In the genomic region with DNA sequence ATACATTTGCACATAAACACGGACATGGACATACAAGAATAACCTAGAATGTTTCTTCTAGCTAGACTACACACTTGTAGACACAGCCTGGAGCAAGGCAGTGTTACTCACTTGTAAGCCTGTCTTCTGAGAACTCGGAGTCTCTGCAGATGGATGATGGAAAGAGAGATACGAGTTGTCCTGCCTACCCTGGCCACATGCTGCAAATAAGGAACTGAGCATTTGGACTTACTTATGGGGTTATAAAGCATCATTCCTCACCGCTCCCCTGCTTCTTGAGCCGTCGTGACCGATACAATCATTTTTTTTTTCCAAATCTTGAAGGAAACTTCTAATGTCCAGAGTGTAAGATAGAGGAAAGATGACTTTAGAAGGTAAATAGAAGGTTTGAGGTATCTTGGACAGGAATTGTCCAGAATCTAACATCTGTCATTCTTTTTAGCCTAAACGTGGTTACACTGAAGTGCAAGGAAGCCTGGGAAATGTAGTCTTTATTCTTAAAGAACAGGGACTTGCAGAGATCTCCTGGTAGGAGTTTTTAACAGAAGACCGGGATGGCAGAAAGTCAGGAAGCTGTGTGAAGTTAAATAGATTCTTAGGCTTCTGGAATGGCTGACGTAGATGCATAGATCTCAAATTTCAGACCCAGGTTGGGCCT, we compare ENCODE assay signal across 25 mouse cellular contexts. TPM values are rescaled to one million over a fixed set of nuclear protein-coding genes. Genes with fewer than 3 reads are reported as not detected.
DNase-seq lines count a peak whose midpoint lies in the region; ATAC-seq and TF ChIP-seq lines count a peak whose summit lies in the region.
"Had no signal": no experiment of that assay in that cellular context is flagged by ENCODE, and none has a peak within 500 bp of the region (broad histone marks: within the 10 kb centered on the region; RNA-seq: fewer than 3 reads in every experiment).

No protein-coding gene starts in this region.

- no peaks in the 10 kb centered on the region for H3K9me3 ChIP-seq in kidney, postnatal 0 days (replicated peaks; ENCODE audit: low read length)
- H3K9me3 ChIP-seq in limb, embryonic 14.5 days (ENCODE audit: control insufficient read depth, low read length): no peaks in the 10 kb centered on the region
- H3K9me3 ChIP-seq in limb, embryonic 10.5 days (replicated peaks): no peaks in the 10 kb centered on the region
- no peaks in the 10 kb centered on the region for H3K9me3 ChIP-seq in MEL (replicated peaks; ENCODE audit: insufficient read depth, low read length)
- H3K9me3 ChIP-seq: embryonic facial prominence, embryonic 13.5 days; embryonic facial prominence, embryonic 15.5 days; forebrain, embryonic 10.5 days; forebrain, embryonic 12.5 days; G1E had no signal

- H3K9ac ChIP-seq in kidney, postnatal 0 days (ENCODE audit: low read depth, low read length): no peak overlapping the region
- H3K9ac ChIP-seq in limb, embryonic 14.5 days (ENCODE audit: low read depth, low read length, severe bottlenecking): no peak overlapping the region
- H3K9ac ChIP-seq in MEL (ENCODE audit: control insufficient read depth, low read depth, low read length, poor library complexity, severe bottlenecking): no peak overlapping the region
- H3K9ac ChIP-seq: embryonic facial prominence, embryonic 13.5 days; embryonic facial prominence, embryonic 15.5 days; forebrain, embryonic 12.5 days had no signal

- no peaks in the 10 kb centered on the region for H3K27me3 ChIP-seq in kidney, postnatal 0 days (ENCODE audit: insufficient read depth, low read length)
- no peaks in the 10 kb centered on the region for H3K27me3 ChIP-seq in kidney, adult 2 months (replicated peaks; ENCODE audit: control insufficient read depth, insufficient read depth, low read length)
- no peaks in the 10 kb centered on the region for H3K27me3 ChIP-seq in limb, embryonic 14.5 days (ENCODE audit: control insufficient read depth, insufficient read depth, low read length)
- H3K27me3 ChIP-seq in limb, embryonic 10.5 days (ENCODE audit: low read depth, poor library complexity, severe bottlenecking): no peaks in the 10 kb centered on the region
- no peaks in the 10 kb centered on the region for H3K27me3 ChIP-seq in MEL (ENCODE audit: control insufficient read depth in 1 of 2, insufficient read depth in 2 of 2, low read length in 2 of 2)
- H3K27me3 ChIP-seq: embryonic facial prominence, embryonic 13.5 days; embryonic facial prominence, embryonic 15.5 days; forebrain, embryonic 12.5 days had no signal

- no peaks in the 10 kb centered on the region for H3K79me2 ChIP-seq in MEL (ENCODE audit: control insufficient read depth, insufficient read depth, low read length, poor library complexity)

- no peak overlapping the region for H3K27ac ChIP-seq in kidney, postnatal 0 days
- no peak overlapping the region for H3K27ac ChIP-seq in kidney, adult 2 months (ENCODE audit: insufficient read depth, low read depth, low read length)
- no peak overlapping the region for H3K27ac ChIP-seq in limb, embryonic 14.5 days (replicated peaks; ENCODE audit: low read depth, low read length)
- no peak overlapping the region for H3K27ac ChIP-seq in limb, embryonic 10.5 days
- no peak overlapping the region for H3K27ac ChIP-seq in MEL (ENCODE audit: control insufficient read depth, low read depth, low read length)
- H3K27ac ChIP-seq: embryonic facial prominence, embryonic 13.5 days; embryonic facial prominence, embryonic 15.5 days; forebrain, embryonic 10.5 days; forebrain, embryonic 12.5 days had no signal

- TF ChIP-seq POLR2A in kidney, adult 2 months (IDR thresholded peaks at IDR 0.05; ENCODE audit: low read depth, low read length): no peak
- no peak for TF ChIP-seq POLR2A in limb, embryonic 14.5 days (IDR thresholded peaks at IDR 0.05; ENCODE audit: borderline replicate concordance, extremely low read depth, insufficient read depth, insufficient read length)
- TF ChIP-seq POLR2A in MEL (IDR thresholded peaks at IDR 0.05; ENCODE audit: control insufficient read depth in 1 of 2, insufficient read depth in 1 of 2, low read depth in 1 of 2, low read length in 2 of 2, poor library complexity in 1 of 2): no peak

- WGBS in kidney, postnatal 0 days: 74% methylated on average over 10 of the region's 10 CpGs
- 79% methylated on average over 10 of the region's 10 CpGs for WGBS in kidney, adult 2 months
- 66% methylated on average over 10 of the region's 10 CpGs for WGBS in limb, embryonic 14.5 days
- 83% methylated on average over 10 of the region's 10 CpGs for WGBS in limb, embryonic 10.5 days

- no peak for TF ChIP-seq CTCF in kidney, postnatal 0 days (IDR thresholded peaks at IDR 0.05; ENCODE audit: low read depth)
- no peak for TF ChIP-seq CTCF in kidney, adult 2 months (conservative IDR thresholded peaks at IDR 0.05; ENCODE audit: insufficient read depth, insufficient read length, low read depth, low read length)
- TF ChIP-seq CTCF in MEL (IDR thresholded peaks at IDR 0.05 in 2 of 3, conservative IDR thresholded peaks at IDR 0.05 in 1 of 3; ENCODE audit: control insufficient read depth in 1 of 3, insufficient read depth in 1 of 3, low read depth in 2 of 3, low read length in 3 of 3, poor library complexity in 1 of 3, severe bottlenecking in 1 of 3): no peak

- no peak for ATAC-seq in kidney, postnatal 0 days (replicated peaks; ENCODE audit: low FRiP score, low read depth)
- no peak for ATAC-seq in limb, embryonic 14.5 days (ENCODE audit: low FRiP score, low read depth)
- ATAC-seq: CD4-positive, CD25-positive, alpha-beta regulatory T cell, adult 4 months; forebrain, embryonic 14.5 days; forebrain, embryonic 16.5 days had no signal

- H3K4me1 ChIP-seq in kidney, postnatal 0 days (replicated peaks; ENCODE audit: insufficient read depth, low read length): peaks cover 5% of the 10 kb centered on the region; the same call in 1 of the 2 replicates
- H3K4me1 ChIP-seq in kidney, adult 2 months (ENCODE audit: control insufficient read depth, insufficient read depth, low read length): peaks cover 7% of the 10 kb centered on the region; the same call in 1 of the 2 replicates
- H3K4me1 ChIP-seq in limb, embryonic 14.5 days (ENCODE audit: control insufficient read depth, insufficient read depth, low read length): peaks cover 12% of the 10 kb centered on the region
- H3K4me1 ChIP-seq in limb, embryonic 10.5 days: peaks cover 9% of the 10 kb centered on the region; the same call in 1 of the 2 replicates
- H3K4me1 ChIP-seq in MEL (ENCODE audit: control insufficient read depth in 1 of 2, insufficient read depth in 2 of 2, low read length in 2 of 2): peaks cover 21 to 28% of the 10 kb centered on the region in 2 experiments

- TF ChIP-seq RAD21 in MEL (IDR thresholded peaks at IDR 0.05; ENCODE audit: low read depth, low read length): no peak

- peak; percentile 30 to 60; a peak in 2 of 4 replicates for TF ChIP-seq EP300 in MEL (IDR thresholded peaks at IDR 0.05; ENCODE audit: low read depth in 1 of 2, low read length in 2 of 2)

- H3K4me3 ChIP-seq in kidney, postnatal 0 days (replicated peaks; ENCODE audit: low read depth, low read length): no peak overlapping the region
- no peak overlapping the region for H3K4me3 ChIP-seq in kidney, adult 2 months (ENCODE audit: insufficient read depth, low read depth, low read length)
- no peak overlapping the region for H3K4me3 ChIP-seq in limb, embryonic 14.5 days (replicated peaks; ENCODE audit: low read length)
- H3K4me3 ChIP-seq in limb, embryonic 10.5 days: no peak overlapping the region
- no peak overlapping the region; a peak in 1 of 4 replicates for H3K4me3 ChIP-seq in MEL (ENCODE audit: control insufficient read depth in 1 of 2, insufficient read depth in 1 of 2, low read depth in 2 of 2, low read length in 2 of 2)
- H3K4me3 ChIP-seq: embryonic facial prominence, embryonic 13.5 days; embryonic facial prominence, embryonic 15.5 days; erythroblast, embryonic 14.5 days; forebrain, embryonic 10.5 days; forebrain, embryonic 12.5 days had no signal

- DNase-seq in kidney, postnatal 0 days (ENCODE audit: low spot score): peak; percentile 17
- no peak for DNase-seq in kidney, adult 2 months
- peak; percentile 23 for DNase-seq in limb, embryonic 14.5 days (ENCODE audit: low spot score)
- no peak for DNase-seq in limb, embryonic 10.5 days (ENCODE audit: low spot score)
- DNase-seq in MEL (ENCODE audit: low read depth, low spot score): peak; percentile 86
- DNase-seq: adrenal gland, adult 2 months; adrenal gland, postnatal 10 days; adrenal gland, postnatal 25 days; B cell, adult 2 months; cerebellum, adult 11 months; cerebellum, adult 18-20 months; cerebellum, adult 8-10 months; cerebellum, adult 9-11 months; cerebellum, postnatal 14 days; cerebellum, postnatal 36 days; embryo, embryonic 11 days had no signal

- no peaks in the 10 kb centered on the region for H3K36me3 ChIP-seq in kidney, postnatal 0 days (ENCODE audit: insufficient read depth, low read length)
- no peaks in the 10 kb centered on the region for H3K36me3 ChIP-seq in kidney, adult 2 months (ENCODE audit: control insufficient read depth, insufficient read depth, low read length)
- H3K36me3 ChIP-seq in limb, embryonic 14.5 days (ENCODE audit: control insufficient read depth, insufficient read depth, low read length): no peaks in the 10 kb centered on the region
- H3K36me3 ChIP-seq in limb, embryonic 10.5 days: no peaks in the 10 kb centered on the region
- peaks cover 0 to 21% of the 10 kb centered on the region in 2 experiments; a peak in 2 of 4 replicates for H3K36me3 ChIP-seq in MEL (ENCODE audit: control insufficient read depth in 1 of 2, insufficient read depth in 2 of 2, low read length in 2 of 2)
- H3K36me3 ChIP-seq: embryonic facial prominence, embryonic 13.5 days; embryonic facial prominence, embryonic 15.5 days; forebrain, embryonic 10.5 days; forebrain, embryonic 12.5 days; G1E had no signal

- no peak overlapping the region for H3K4me2 ChIP-seq in kidney, postnatal 0 days (ENCODE audit: low read length)
- no peak overlapping the region for H3K4me2 ChIP-seq in limb, embryonic 14.5 days (replicated peaks; ENCODE audit: low read depth, low read length, severe bottlenecking)
- H3K4me2 ChIP-seq: embryonic facial prominence, embryonic 13.5 days; embryonic facial prominence, embryonic 15.5 days; forebrain, embryonic 12.5 days had no signal

RNA-seq across cellular contexts. Expression of gene Lyrm9, which starts 30.2 kb away (rescaled TPM):
- 27.5 and 28.6 TPM in 2 replicates for polyA plus RNA-seq in kidney, postnatal 0 days (2015; fragmentation: Nextera tagmentation; extraction: Ambion mirVana)
- 22.4 and 24.9 TPM in 2 replicates for polyA plus RNA-seq in kidney, adult 2 months (2012; rRNA removed)
- polyA plus RNA-seq in limb, embryonic 14.5 days (2012; rRNA removed): 8.3 and 10.1 TPM in 2 replicates
- polyA plus RNA-seq in limb, embryonic 14.5 days (2014; fragmentation: Nextera tagmentation; extraction: Ambion mirVana): 14.0 and 15.1 TPM in 2 replicates
- 13.9 and 17.8 TPM in 2 replicates for polyA plus RNA-seq in limb, embryonic 10.5 days (2016; fragmentation: Nextera tagmentation; extraction: Ambion mirVana)
- total RNA-seq in MEL (2012; rRNA removed): 31.6 and 37.5 TPM in 2 replicates
- 10 to 100 TPM in 1 of 2 experiments, not detected in 1; 48.6 TPM for polyA plus RNA-seq in MEL (2012; ENCODE audit: insufficient read depth in 1 of 2, insufficient read length in 2 of 2, low read depth in 1 of 2, low replicate concordance in 2 of 2, missing spikeins in 1 of 2)

RNA-seq across cellular contexts. Expression of gene Ccnq, which starts 44.7 kb away (rescaled TPM):
- polyA plus RNA-seq in kidney, postnatal 0 days (2015; fragmentation: Nextera tagmentation; extraction: Ambion mirVana): 53.6 and 55.8 TPM in 2 replicates
- polyA plus RNA-seq in kidney, adult 2 months (2012; rRNA removed): 56.9 and 60.1 TPM in 2 replicates
- polyA plus RNA-seq in limb, embryonic 14.5 days (2012; rRNA removed): 48.4 and 51.6 TPM in 2 replicates
- polyA plus RNA-seq in limb, embryonic 14.5 days (2014; fragmentation: Nextera tagmentation; extraction: Ambion mirVana): 40.4 and 50.7 TPM in 2 replicates
- polyA plus RNA-seq in limb, embryonic 10.5 days (2016; fragmentation: Nextera tagmentation; extraction: Ambion mirVana): 36.4 and 37.2 TPM in 2 replicates
- 74.1 and 77.5 TPM in 2 replicates for total RNA-seq in MEL (2012; rRNA removed)
- polyA plus RNA-seq in MEL (2012; ENCODE audit: insufficient read depth in 1 of 2, insufficient read length in 2 of 2, low read depth in 1 of 2, low replicate concordance in 2 of 2, missing spikeins in 1 of 2): 10 to 100 TPM in 1 of 2 experiments, not detected in 1; 80.5 TPM

Comparison
In these comparisons a context has a peak if more than half of its experiments do, and no peak if none do; other contexts are left out.
1. DNase-seq: peak in kidney, postnatal 0 days (single experiment), limb, embryonic 14.5 days (single experiment) and MEL (single experiment); none in kidney, adult 2 months (single experiment) and limb, embryonic 10.5 days (single experiment).